Mouse (Mus musculus) spleen, postnatal 36 days (tissue): ENCODE measurements around the gene Sh3bp1.

Source experiments
- DNase-seq, 2 experiments: peaks; one replicate each; pipeline ENCODE4 v3.0.0; 2022; ENCODE audit warnings: low spot score in 2 of 2, mixed read lengths in 1 of 2

Sh3bp1 gene

DNA sequence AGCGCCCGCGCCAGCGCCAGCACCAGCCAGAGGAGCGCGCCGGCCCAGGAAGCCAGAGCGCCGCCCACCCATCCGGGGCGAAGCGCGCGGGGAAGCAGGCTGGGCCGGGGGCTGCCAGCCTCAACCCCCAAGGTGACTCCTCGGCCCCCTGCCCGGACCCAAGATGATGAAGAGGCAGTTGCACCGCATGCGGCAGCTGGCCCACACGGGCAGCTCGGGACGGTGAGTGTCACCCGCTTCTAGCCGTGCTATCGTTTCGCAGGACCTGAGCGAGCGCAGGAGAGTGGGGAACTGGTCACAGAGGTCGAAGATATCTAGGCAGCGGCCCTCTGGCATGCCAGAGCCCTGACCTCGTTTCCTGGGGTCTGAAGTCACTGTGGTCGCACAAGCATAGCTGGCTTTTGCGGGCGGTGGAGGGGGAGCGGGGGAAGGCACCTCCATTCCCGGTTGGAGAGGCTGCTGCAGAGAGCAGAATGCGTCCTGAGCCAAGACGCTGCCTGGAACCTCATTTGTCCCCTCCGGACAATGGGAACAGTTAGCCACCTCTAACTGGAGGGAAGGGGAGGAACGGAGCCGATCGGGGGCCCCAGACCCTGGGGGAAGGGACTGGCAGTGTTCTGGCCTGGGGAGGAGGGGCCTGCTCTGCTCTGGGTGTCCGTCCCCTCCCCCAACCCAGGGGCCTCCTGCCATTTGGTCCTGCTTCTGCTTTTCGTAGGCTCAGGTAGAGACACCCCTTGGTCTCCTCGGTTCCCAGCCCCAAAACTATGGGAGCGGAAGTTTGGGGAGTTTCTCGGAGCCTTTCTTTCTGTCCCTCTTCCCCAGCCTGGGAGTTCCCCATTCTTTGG is at the start of gene Sh3bp1:
Gene Sh3bp1 (plus strand): TSS at position 29 of the 845 bp plus-strand sequence.
- DNase-seq: peak; percentile 73 to 76

DNA sequence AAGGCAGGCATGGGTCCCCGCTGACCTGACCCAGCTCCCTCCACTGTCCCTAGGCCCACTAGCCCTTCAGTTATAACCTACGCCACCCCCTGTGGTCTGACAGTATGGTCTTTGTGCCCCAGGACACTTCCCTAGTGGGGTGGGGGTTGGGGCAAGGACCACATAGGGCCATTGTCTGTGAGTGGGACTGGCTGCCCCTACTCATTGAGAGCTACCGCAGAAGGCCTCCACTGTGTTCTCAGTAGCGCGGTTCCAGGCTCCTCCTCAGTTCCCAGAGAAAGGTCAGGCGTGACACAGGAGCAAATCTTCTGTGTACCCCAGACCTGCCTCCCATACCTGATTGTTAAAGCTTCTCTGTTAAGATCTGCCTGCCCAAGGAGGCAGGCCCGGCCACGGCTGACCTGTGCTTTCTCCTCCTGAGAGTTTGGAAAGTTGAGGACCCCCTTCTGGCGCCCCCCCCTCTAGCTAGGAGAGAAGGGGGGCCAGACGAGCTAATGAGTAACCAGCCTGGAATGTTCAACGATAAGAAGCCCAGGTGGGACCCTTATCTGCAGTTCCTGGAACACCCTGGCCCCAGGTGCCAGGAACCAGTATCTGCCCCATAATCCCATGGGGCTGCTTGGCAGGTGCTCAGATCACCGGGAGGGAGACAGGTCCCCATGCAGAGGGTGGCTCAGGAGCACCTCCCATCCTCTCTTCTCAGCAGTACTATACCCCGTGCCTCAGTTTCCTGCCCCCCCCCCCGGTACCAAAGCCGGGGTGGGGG is 49.3 kb upstream of the Sh3bp1 start:
- no peak for DNase-seq

DNA sequence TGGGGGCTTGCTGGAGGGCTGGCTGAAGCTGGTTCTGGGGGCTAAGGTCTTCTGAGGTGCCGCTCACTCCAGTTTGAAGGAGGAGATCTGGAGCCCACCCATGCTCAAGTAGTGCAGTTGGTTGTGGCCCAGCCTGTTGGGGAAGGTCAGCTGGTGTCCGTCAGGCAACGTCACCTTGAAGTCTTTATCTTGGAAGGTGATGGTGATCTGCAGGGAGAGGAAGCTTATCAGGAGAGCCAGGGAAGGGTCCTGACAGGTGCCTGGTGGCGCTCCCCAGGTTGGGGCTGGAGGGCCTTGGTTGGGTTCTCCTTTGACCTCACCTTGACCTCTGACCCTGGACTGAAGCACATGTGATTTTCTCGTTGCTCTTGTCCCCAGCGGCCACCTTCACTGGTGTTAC is 48.6 kb upstream of the Sh3bp1 start:
- DNase-seq: no peak

DNA sequence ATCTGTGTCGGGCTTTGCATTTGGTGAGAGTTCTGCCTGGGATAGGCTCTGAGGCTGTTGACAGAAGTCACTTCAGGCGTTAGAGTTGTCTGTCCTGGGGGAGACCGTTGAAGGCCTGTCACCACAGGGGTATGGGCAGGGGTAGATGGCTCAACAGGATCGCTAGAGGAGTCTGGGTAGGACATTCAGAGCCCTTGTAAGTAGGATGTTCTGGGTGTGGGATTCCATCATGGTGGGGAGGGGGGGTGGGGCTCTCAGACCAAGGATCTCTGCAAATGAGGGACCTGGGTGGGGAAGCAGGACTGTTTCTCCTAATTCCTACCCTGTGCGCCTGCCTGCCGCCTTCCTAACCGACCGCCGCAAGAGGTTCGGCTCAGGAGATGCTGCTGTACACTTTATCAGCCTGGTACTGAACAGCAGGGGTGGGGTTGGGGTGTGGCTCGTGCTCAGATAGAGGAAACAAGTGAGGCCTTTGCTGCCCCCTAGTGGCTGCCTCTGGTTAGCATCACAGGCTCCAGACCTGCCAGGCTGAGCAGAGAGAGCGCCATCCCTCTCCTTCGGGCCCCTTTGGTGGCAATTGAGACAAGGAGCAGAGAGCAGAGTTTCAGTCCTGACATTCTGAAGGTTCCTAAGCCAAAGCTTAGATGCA is 47.9 kb upstream of the Sh3bp1 start:
- peak; percentile 81 to 87 for DNase-seq

DNA sequence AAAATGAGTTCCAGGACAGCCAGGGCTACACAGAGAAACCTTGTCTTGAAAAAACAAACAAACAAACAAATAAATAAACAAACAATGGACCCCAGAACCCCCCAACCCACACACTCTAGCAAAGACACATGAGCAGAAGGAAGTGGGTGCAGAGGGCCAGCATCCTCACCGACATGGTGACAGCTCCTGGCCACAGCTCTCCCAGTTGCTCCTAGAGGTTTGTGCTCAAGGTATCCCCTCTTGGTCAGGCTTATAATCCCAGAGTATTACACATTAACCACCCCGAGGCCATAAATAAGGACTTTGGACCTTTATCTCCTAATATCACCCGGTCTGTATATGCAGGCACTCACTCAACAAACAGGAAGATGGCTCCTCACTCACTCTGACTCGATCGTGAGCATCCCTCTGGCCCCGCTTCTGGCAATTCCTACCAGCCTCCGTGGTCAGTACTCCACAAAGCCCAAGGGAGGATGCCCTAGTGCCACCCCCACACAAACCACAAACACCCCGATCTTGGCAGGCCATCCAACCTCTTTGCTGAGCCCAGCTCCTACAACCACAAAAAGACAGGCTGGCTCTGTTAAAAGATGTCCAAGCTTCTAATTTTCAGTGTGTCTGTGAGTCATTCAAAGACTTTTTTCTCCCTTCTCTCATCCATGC is 44.1 kb upstream of the Sh3bp1 start, which contains the start of gene Lgals2:
Gene Lgals2 (minus strand): TSS at position 227 of the 663 bp plus-strand sequence.
- DNase-seq: no peak

GRCm38 (mm10) chr15:78857009-78857408 is 42.6 kb upstream of the Sh3bp1 start:
- DNase-seq: no peak

DNA sequence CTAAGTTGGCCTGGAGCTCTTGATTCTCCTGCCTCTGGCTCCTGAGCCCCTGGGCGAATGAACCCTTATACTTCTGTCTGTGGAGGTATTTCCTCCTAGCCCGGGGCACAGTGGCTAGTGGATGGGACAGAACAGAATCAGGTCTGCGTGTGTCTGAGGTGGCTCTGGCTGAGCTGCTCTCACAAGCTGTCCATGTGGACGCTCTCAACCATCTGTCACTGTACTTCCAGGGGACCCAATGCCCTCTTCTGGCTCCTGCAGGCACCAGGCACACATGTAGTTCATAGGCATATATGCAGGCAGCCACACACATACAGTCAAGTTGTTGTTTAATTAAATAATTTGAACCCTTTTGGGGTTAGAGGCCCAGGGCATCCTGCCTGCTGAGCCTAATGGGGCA is 40.3 kb upstream of the Sh3bp1 start:
- DNase-seq: no peak

DNA sequence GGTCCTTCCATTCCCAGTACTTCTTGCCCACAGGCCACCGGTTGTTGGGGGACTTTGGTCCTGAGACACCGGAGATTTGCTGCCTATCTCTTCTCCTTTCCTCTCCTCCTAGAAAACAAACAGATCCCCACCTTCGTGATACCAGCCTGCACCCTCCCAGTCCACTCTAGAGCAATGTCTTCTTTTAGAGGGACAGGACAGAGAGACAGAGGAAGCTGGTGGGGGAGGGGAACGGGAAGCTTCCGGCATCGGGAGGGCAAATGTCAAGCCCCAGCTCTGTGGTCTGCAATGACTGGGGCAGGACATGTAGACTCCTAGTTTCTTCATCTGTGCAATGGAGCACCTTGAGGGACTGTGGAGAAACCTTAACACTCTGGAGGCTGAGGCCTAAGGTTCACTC is 39.9 kb upstream of the Sh3bp1 start:
- DNase-seq: no peak

DNA sequence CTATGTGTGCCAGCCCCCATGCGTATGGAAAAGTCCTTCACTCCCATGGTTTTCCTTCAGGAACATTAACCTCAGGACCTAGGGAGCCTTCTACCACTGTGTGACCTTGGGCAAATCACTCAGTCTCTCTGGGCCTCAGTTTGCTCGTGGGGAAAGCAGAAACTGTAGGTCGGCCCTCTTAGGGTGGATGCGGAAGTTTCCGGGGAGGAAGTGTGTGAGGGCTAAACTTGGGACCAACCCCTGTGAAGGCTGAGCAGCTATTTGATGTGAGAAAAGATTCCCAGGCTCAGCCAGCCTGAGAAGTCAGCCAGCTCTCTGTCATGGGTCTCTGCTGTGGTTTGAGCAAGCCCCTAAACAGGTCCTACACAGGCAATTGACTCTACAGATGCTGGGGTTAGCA is 37.3 kb upstream of the Sh3bp1 start:
- DNase-seq: no peak

DNA sequence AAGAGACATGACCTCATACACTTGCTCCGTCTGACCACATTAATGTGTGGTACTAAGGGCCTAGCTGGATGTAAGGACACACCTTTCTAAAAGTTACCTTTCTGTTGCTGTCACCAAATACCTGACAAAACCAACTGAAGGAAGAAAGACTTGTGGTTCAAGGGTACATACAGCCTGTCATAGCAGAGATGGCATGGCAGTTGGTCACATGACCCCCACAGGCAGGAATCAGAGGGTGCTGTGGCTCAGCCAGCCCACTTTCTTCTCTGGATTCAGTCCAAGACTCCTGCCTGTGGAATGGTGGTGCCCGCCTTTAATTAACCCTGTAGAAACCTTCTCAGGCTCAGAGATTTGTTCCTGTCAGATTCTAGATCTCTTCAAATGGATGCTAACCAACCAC is 36.4 kb upstream of the Sh3bp1 start:
- no peak for DNase-seq

GRCm38 (mm10) chr15:78863852-78864253 is 35.7 kb upstream of the Sh3bp1 start:
- no peak for DNase-seq

GRCm38 (mm10) chr15:78868398-78868797 is 31.2 kb upstream of the Sh3bp1 start:
- DNase-seq: no peak

DNA sequence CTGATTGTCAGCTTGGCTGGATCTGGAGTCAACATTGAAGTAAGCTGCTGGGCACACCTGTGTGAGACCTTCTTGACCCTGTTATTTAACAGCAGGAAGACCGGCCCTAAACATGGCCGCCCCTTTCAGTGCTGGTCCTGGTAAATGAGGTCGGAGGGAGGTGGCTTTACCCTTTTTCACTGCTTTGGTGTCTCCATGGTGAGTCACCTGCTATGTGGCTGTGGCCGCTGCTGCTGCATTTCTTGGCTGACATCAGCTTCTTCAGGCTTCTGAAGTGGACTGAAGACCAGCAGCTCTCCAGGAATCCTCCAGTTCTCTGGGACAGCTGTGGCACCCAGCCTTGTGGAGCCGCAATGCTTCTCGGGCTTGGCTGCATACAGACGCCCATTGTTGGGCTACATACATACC is 30.7 kb upstream of the Sh3bp1 start:
- DNase-seq: no peak

GRCm38 (mm10) chr15:78869775-78870174 is 29.8 kb upstream of the Sh3bp1 start:
- DNase-seq: peak in 1 of 2 experiments; percentile 41

DNA sequence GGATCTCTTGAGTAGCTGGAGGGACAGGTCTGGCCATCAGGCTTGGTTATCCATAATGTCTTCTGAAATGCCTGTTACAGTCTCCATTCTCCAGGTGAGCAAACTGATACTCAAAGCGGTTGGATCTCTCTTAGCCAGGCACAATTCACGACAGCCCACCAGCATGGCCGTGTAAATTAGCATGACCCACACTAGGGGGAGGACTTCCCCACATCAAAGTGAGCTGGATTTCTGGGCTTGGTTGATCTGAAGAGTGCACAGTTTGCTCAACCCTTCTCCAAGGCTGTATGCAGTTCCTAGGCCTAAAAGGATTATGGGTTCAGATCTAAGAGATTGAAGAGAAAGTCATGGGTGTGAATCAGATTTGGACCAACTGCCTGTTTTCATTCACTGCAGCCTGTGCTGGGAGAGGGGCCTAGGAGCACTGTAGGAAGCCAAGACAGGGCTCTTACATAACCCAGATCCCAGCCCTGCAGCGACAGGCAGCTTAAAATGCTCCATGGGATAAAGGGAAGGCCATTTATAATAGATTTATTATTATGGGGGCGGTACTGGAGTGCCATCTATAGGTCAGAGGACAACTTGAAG is 27.5 kb upstream of the Sh3bp1 start:
- DNase-seq: no peak

DNA sequence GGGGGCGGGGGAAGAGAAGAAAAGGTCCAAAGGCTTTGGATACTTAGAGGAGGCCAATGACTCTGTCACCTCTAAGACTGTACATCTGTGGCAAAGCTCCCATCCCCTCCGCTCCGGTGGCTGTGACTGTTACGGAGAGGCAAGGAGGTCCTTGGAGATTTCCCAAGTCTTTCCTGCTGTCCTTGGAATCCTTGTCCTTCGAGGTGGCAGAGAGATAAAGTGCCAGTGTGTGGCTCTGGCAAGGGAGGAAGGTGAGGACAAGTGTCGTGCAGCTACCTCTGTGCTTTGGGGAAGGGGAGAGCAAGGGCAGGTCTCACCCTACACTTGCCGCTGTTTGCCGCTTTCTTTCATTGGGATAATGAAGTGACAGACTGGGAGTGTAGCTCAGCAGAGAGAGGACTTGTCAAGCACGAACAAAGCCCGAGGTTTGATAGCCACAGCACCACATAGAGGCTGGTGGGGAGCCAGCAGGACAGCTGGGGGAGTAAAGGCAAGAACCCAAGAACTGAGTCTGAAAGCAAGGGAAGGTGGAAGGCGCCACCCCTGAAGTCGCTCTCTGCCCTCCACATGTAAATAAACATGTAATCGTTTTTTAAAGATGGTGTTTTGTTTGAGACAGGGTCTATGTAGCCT is 25.6 kb upstream of the Sh3bp1 start:
- DNase-seq: no peak

- no peak for DNase-seq
These were observed 24.6 kb upstream of the Sh3bp1 start for GRCm38 (mm10) chr15:78874989-78875388.

- no peak for DNase-seq
These were observed 24.0 kb upstream of the Sh3bp1 start for GRCm38 (mm10) chr15:78875537-78875936.

DNA sequence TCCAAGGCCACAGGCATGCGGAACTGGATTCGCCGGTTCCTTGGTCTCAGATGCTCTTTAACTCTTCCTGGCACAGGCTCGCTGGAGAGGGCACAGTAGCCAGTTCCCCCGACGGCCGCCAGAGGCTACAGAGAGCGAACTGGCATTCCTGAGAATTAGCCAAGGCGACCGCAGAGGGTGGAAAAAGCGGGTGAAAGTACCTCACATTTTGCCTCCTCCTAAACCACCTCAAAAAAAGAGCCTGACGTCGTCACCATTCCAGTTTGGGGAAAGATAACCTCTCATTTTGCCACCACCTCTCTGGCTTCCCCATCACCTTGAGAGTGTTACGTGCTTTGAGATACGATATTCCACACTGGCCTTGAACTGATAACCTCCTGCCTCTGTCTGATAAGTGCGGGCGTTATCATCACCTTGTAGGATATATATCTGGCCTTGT is 23.3 kb upstream of the Sh3bp1 start:
- peak; percentile 47 to 66 for DNase-seq

GRCm38 (mm10) chr15:78876991-78877809 is 22.4 kb upstream of the Sh3bp1 start, which contains the start of gene Gga1:
TSS of gene Gga1 (plus strand) at chr15:78877190.
- peak; percentile 91 to 95 for DNase-seq
